Mouse (Mus musculus) layer of hippocampus, postnatal 14 days (tissue): Measurements from ENCODE around the gene B4galnt3. TPM values are rescaled to one million over a fixed set of nuclear protein-coding genes. Genes with fewer than 3 reads are reported as not detected.

Source experiments
- DNase-seq, 2 experiments: peaks; one replicate each; pipeline ENCODE4 v3.0.0; 2021 to 2022; ENCODE audit warnings: low spot score in 2 of 2, mixed read lengths in 1 of 2
- total RNA-seq, 2 experiments: library from RNA; stranded (reverse); gene quantifications; 2 replicates each; pipeline ENCODE4 v1.2.3; 2021

Gene B4galnt3
- total RNA-seq, 2 experiments from 2014 or later: 0.81 to 0.88 TPM

- DNase-seq: no peak
These were observed 19.1 kb downstream of the B4galnt3 start for GRCm38 (mm10) chr6:120275301-120275700.

GRCm38 (mm10) chr6:120274887-120275286 lies 19.5 kb downstream of the B4galnt3 start:
- peak; percentile 10 to 14 for DNase-seq

- no peak for DNase-seq
These were observed 20.2 kb downstream of the B4galnt3 start for GRCm38 (mm10) chr6:120274181-120274580.

GRCm38 (mm10) chr6:120264151-120264550 lies 30.2 kb downstream of the B4galnt3 start:
- no peak for DNase-seq

- no peak for DNase-seq
These were observed 30.8 kb downstream of the B4galnt3 start for GRCm38 (mm10) chr6:120263608-120264007.

- DNase-seq: no peak
These were observed 31.4 kb downstream of the B4galnt3 start for GRCm38 (mm10) chr6:120262886-120263531.

- no peak for DNase-seq
These were observed 34.9 kb downstream of the B4galnt3 start for GRCm38 (mm10) chr6:120259481-120259880.

- DNase-seq: no peak
These were observed 37.9 kb downstream of the B4galnt3 start for GRCm38 (mm10) chr6:120256431-120256935.

- DNase-seq: no peak
These were observed 38.7 kb downstream of the B4galnt3 start for GRCm38 (mm10) chr6:120255701-120256100.

GRCm38 (mm10) chr6:120255144-120255543 lies 39.2 kb downstream of the B4galnt3 start:
- no peak for DNase-seq

GRCm38 (mm10) chr6:120254640-120255039 lies 39.7 kb downstream of the B4galnt3 start:
- no peak for DNase-seq

GRCm38 (mm10) chr6:120252741-120253140 lies 41.6 kb downstream of the B4galnt3 start:
- no peak for DNase-seq

GRCm38 (mm10) chr6:120251010-120251409 lies 43.3 kb downstream of the B4galnt3 start:
- DNase-seq: no peak

- DNase-seq: no peak
These were observed 44.5 kb downstream of the B4galnt3 start for GRCm38 (mm10) chr6:120249831-120250230.

- DNase-seq: no peak
These were observed 47.7 kb downstream of the B4galnt3 start for GRCm38 (mm10) chr6:120246676-120247075.

- no peak for DNase-seq
These were observed 51.1 kb downstream of the B4galnt3 start for GRCm38 (mm10) chr6:120243250-120243649.

- no peak for DNase-seq
These were observed 51.8 kb downstream of the B4galnt3 start for GRCm38 (mm10) chr6:120242530-120242929.

GRCm38 (mm10) chr6:120241453-120241852 lies 52.9 kb downstream of the B4galnt3 start:
- no peak for DNase-seq

GRCm38 (mm10) chr6:120240461-120240860 lies 53.9 kb downstream of the B4galnt3 start:
- DNase-seq: no peak

GRCm38 (mm10) chr6:120235874-120236273 lies 58.5 kb downstream of the B4galnt3 start:
- DNase-seq: no peak

- no peak for DNase-seq
These were observed 61.5 kb downstream of the B4galnt3 start for GRCm38 (mm10) chr6:120232885-120233284.

- no peak for DNase-seq
These were observed 63.9 kb downstream of the B4galnt3 start for GRCm38 (mm10) chr6:120230441-120230840.

GRCm38 (mm10) chr6:120229806-120230205 lies 64.6 kb downstream of the B4galnt3 start:
- no peak for DNase-seq
